Mouse (Mus musculus) kidney, adult 2 months (tissue): ENCODE data around the gene Ankle1. TPM values are rescaled to one million over a fixed set of nuclear protein-coding genes. Genes with fewer than 3 reads are reported as not detected.
A peak's percentile ranks its signal among the peaks of the same experiment; 100 is the strongest.

Experiments used
- DNase-seq: peaks from one replicate; pipeline ENCODE4 v3.0.0; 2021
- H3K27ac ChIP-seq: fragments of 200-500 bp; 2 replicates; pipeline ENCODE4 v1.5.1; 2012; ENCODE audit warnings: low read depth, low read length, control low read depth, inconsistent platforms; ENCODE audit not compliant: insufficient read depth
- H3K27me3 ChIP-seq: fragments of 200-500 bp; replicated peaks from 2 replicates; pipeline ENCODE4 v1.6.1; 2012; ENCODE audit warnings: mild to moderate bottlenecking, moderate library complexity, low read length, inconsistent platforms; ENCODE audit not compliant: control insufficient read depth, insufficient read depth
- H3K36me3 ChIP-seq: fragments of 200-500 bp; 2 replicates; pipeline ENCODE4 v1.6.1; 2012; ENCODE audit warnings: mild to moderate bottlenecking, moderate library complexity, low read length, inconsistent platforms; ENCODE audit not compliant: control insufficient read depth, insufficient read depth
- H3K4me1 ChIP-seq: fragments of 200-500 bp; 2 replicates; pipeline ENCODE4 v1.6.1; 2011; ENCODE audit warnings: low read length; ENCODE audit not compliant: control insufficient read depth, insufficient read depth
- H3K4me3 ChIP-seq: fragments of 200-500 bp; 2 replicates; pipeline ENCODE4 v1.5.1; 2011; ENCODE audit warnings: mild to moderate bottlenecking, low read depth, low read length, control low read depth; ENCODE audit not compliant: insufficient read depth
- CTCF ChIP-seq: fragments of 200-500 bp; conservative IDR thresholded peaks from 2 replicates; pipeline ENCODE4 v1.5.1; 2011; ENCODE audit warnings: low read depth, mild to moderate bottlenecking, control low read depth, low read length, moderate library complexity, mixed read lengths; ENCODE audit not compliant: insufficient read depth, insufficient read length
- POLR2A ChIP-seq: fragments of 200-500 bp; IDR thresholded peaks from one replicate; pipeline ENCODE4 v1.6.1; 2011; ENCODE audit warnings: low read depth, low read length, control low read depth
- WGBS: fragments of 180-500 bp; shearing (Covaris S2); methylation state at CpG from one replicate; pipeline ENCODE4 v1.1.7; 2018; 5-methylcytosine and 5-hydroxymethylcytosine counted together
- polyA plus RNA-seq: library from polyadenylated mRNA; depleted of rRNA; stranded (reverse); fragments of >200 nt; gene quantifications from 2 replicates; pipeline ENCODE4 v1.2.3, GENCODE M21; 2012

The Ankle1 gene
- polyA plus RNA-seq, 1 experiment: 0.28 TPM

GRCm38 (mm10) chr8:71379008-71379407, 26.8 kb upstream of the Ankle1 start:
- Histone ChIP-seq H3K27ac (no peak overlapping the region), H3K4me1 (peaks cover 51% of the 10 kb centered on the region), H3K36me3 (peaks cover 2% of the 10 kb centered on the region; the same call in 1 of the 2 replicates), H3K4me3 (peak overlapping the region; percentile 95; the same call in 1 of the 2 replicates), H3K27me3 (no peaks in the 10 kb centered on the region)
- WGBS: 38% methylated on average over 4 of the region's 4 CpGs
- TF ChIP-seq CTCF: no peak
- TF ChIP-seq POLR2A: no peak
- no peak for DNase-seq

- no peak for TF ChIP-seq CTCF
- TF ChIP-seq POLR2A: no peak
- Histone ChIP-seq H3K36me3 (0 out of 2 replicates have a peak, but pooled peaks cover under 1% of the 10 kb centered on the region), H3K4me1 (peaks cover 48% of the 10 kb centered on the region), H3K27me3 (no peaks in the 10 kb centered on the region), H3K4me3 (peak overlapping the region; percentile 95), H3K27ac (0 out of 2 replicates have a peak overlapping the region, but pooled peaks have one; percentile 95)
- 31% methylated on average over 3 of the region's 3 CpGs for WGBS
- DNase-seq: peak; percentile 70
Observed at GRCm38 (mm10) chr8:71379512-71380075, 26.2 kb upstream of the Ankle1 start.

- peaks cover 41% of the 10 kb centered on the region for H3K4me1 ChIP-seq
- no peaks in the 10 kb centered on the region for H3K36me3 ChIP-seq
Observed at GRCm38 (mm10) chr8:71380178-71381171, 25.3 kb upstream of the Ankle1 start.

GRCm38 (mm10) chr8:71381421-71381970, 24.3 kb upstream of the Ankle1 start, which contains the start of gene Nr2f6:
TSS of gene Nr2f6 (minus strand) at chr8:71381960.
- H3K4me1 ChIP-seq: peaks cover 37% of the 10 kb centered on the region
- H3K27ac ChIP-seq: peak within 1 kb of the TSS; percentile 96
- peak; percentile 81 for DNase-seq
- peak within 1 kb of the TSS; percentile 95 for H3K4me3 ChIP-seq
- no peaks in the 10 kb centered on the region for H3K36me3 ChIP-seq
- TF ChIP-seq POLR2A (no peak), CTCF (no peak)
- 7% methylated on average over 88 of the region's 89 CpGs for WGBS
- no peaks in the 10 kb centered on the region for H3K27me3 ChIP-seq

More at GRCm38 (mm10) chr8:71380178-71381171, 25.3 kb upstream of the Ankle1 start:
- 1% methylated on average over 72 of the region's 72 CpGs for WGBS
- H3K27ac ChIP-seq: peak overlapping the region; percentile 95
- no peaks in the 10 kb centered on the region for H3K27me3 ChIP-seq
- peak; percentile 43 for DNase-seq
- TF ChIP-seq POLR2A (no peak), CTCF (no peak)
- peak overlapping the region; percentile 95 for H3K4me3 ChIP-seq

- no peak for TF ChIP-seq POLR2A
- TF ChIP-seq CTCF: no peak
- peak; percentile 95 for DNase-seq
Observed at GRCm38 (mm10) chr8:71381971-71382961, 23.5 kb upstream of the Ankle1 start.

GRCm38 (mm10) chr8:71383396-71383795, 22.4 kb upstream of the Ankle1 start:
- no peaks in the 10 kb centered on the region for H3K27me3 ChIP-seq
- peak overlapping the region; percentile 96 for H3K27ac ChIP-seq
- peak; percentile 69 for DNase-seq
- H3K4me1 ChIP-seq: peaks cover 26% of the 10 kb centered on the region
- no peaks in the 10 kb centered on the region for H3K36me3 ChIP-seq
- 20% methylated on average over 12 of the region's 12 CpGs for WGBS
- no peak overlapping the region for H3K4me3 ChIP-seq
- TF ChIP-seq POLR2A (no peak), CTCF (no peak)

More at GRCm38 (mm10) chr8:71381971-71382961, 23.5 kb upstream of the Ankle1 start:
- no peaks in the 10 kb centered on the region for H3K27me3 ChIP-seq
- peaks cover 29% of the 10 kb centered on the region for H3K4me1 ChIP-seq
- no peaks in the 10 kb centered on the region for H3K36me3 ChIP-seq
- H3K4me3 ChIP-seq: peak overlapping the region; percentile 95
- peak overlapping the region; percentile 96 for H3K27ac ChIP-seq
- WGBS: 4% methylated on average over 75 of the region's 80 CpGs
